Mouse (Mus musculus) neural tube, embryonic 15.5 days (tissue): ENCODE results near the gene Nfib. TPM values are rescaled to one million over a fixed set of nuclear protein-coding genes. Genes with fewer than 3 reads are reported as not detected.

Experiments
- ATAC-seq: fragments of 200-750 bp; cut with Nextera tagmentation; 2 replicates; pipeline ENCODE4 v1.8.0; 2017; ENCODE audit warnings: mild to moderate bottlenecking, moderate TSS enrichment, moderate library complexity; ENCODE audit not compliant: low FRiP score
- H3K27ac ChIP-seq: fragments of 300-500 bp; sonication (generic); replicated peaks from 2 replicates; pipeline ENCODE4 v1.5.1; 2015; ENCODE audit warnings: mild to moderate bottlenecking, inconsistent platforms
- H3K27me3 ChIP-seq: fragments of 300-500 bp; sonication (generic); replicated peaks from 2 replicates; pipeline ENCODE4 v1.6.1; 2015; ENCODE audit warnings: inconsistent platforms
- H3K36me3 ChIP-seq: fragments of 300-500 bp; sonication (generic); 2 replicates; pipeline ENCODE4 v1.6.1; 2015; ENCODE audit warnings: inconsistent platforms
- H3K4me1 ChIP-seq: fragments of 300-500 bp; sonication (generic); 2 replicates; pipeline ENCODE4 v1.6.1; 2015; ENCODE audit warnings: inconsistent platforms
- H3K4me2 ChIP-seq: fragments of 300-500 bp; sonication (generic); 2 replicates; pipeline ENCODE4 v1.6.1; 2015; ENCODE audit warnings: inconsistent platforms, mild to moderate bottlenecking, moderate library complexity
- H3K4me3 ChIP-seq: fragments of 300-500 bp; sonication (generic); replicated peaks from 2 replicates; pipeline ENCODE4 v1.5.1; 2015; ENCODE audit warnings: mild to moderate bottlenecking, inconsistent platforms
- H3K9ac ChIP-seq: fragments of 300-500 bp; sonication (generic); replicated peaks from 2 replicates; pipeline ENCODE4 v1.6.1; 2015; ENCODE audit warnings: mild to moderate bottlenecking, inconsistent platforms
- H3K9me3 ChIP-seq: fragments of 300-500 bp; sonication (generic); replicated peaks from 2 replicates; pipeline ENCODE4 v1.6.1; 2016; ENCODE audit warnings: inconsistent platforms
- WGBS: fragments of 180-500 bp; shearing (Covaris S2); methylation state at CpG from one replicate; pipeline ENCODE4 v1.1.7; 2015; ENCODE audit warnings: mixed read lengths; 5-methylcytosine and 5-hydroxymethylcytosine counted together
- polyA plus RNA-seq: library from polyadenylated mRNA; unstranded; fragments of >200 nt; fragmentation: Nextera tagmentation; extraction: Ambion mirVana; gene quantifications from 2 replicates; pipeline ENCODE4 v1.2.1, GENCODE M21; 2015

Nfib gene
- polyA plus RNA-seq, 1 experiment from 2014 or later: 58.4 TPM

- 0 out of 2 replicates have a peak overlapping the region, but pooled peaks have one; percentile 5 for H3K27ac ChIP-seq
- peaks cover 15% of the 10 kb centered on the region for H3K4me1 ChIP-seq
- H3K36me3 ChIP-seq: no peaks in the 10 kb centered on the region
- no peaks in the 10 kb centered on the region for H3K9me3 ChIP-seq
- no peak overlapping the region for H3K9ac ChIP-seq
- WGBS: 41% methylated on average over 3 of the region's 3 CpGs
- no peak for ATAC-seq
- H3K4me2 ChIP-seq: no peak overlapping the region
- no peak overlapping the region for H3K4me3 ChIP-seq
- H3K27me3 ChIP-seq: no peaks in the 10 kb centered on the region
Measured at GRCm38 (mm10) chr4:82338481-82338880, 367.1 kb downstream of the Nfib start.

GRCm38 (mm10) chr4:82336951-82337381, 368.6 kb downstream of the Nfib start:
- Histone ChIP-seq H3K9me3 (no peaks in the 10 kb centered on the region), H3K9ac (no peak overlapping the region), H3K4me2 (no peak overlapping the region), H3K27ac (no peak overlapping the region), H3K4me3 (no peak overlapping the region), H3K4me1 (peaks cover 15% of the 10 kb centered on the region), H3K27me3 (no peaks in the 10 kb centered on the region), H3K36me3 (no peaks in the 10 kb centered on the region)
- ATAC-seq: peak; percentile 70; the same call in 1 of the 2 replicates
- 39% methylated on average over 11 of the region's 11 CpGs for WGBS

GRCm38 (mm10) chr4:82335266-82335865, 370.2 kb downstream of the Nfib start:
- H3K4me2 ChIP-seq: no peak overlapping the region
- ATAC-seq: no peak
- no peaks in the 10 kb centered on the region for H3K27me3 ChIP-seq

GRCm38 (mm10) chr4:82333413-82333812, 372.1 kb downstream of the Nfib start:
- no peaks in the 10 kb centered on the region for H3K9me3 ChIP-seq
- H3K4me3 ChIP-seq: no peak overlapping the region
- H3K36me3 ChIP-seq: no peaks in the 10 kb centered on the region
- H3K27ac ChIP-seq: no peak overlapping the region
- no peak overlapping the region for H3K4me2 ChIP-seq
- 86% methylated on average over 3 of the region's 3 CpGs for WGBS
- H3K27me3 ChIP-seq: no peaks in the 10 kb centered on the region
- H3K9ac ChIP-seq: no peak overlapping the region
- H3K4me1 ChIP-seq: peaks cover 2% of the 10 kb centered on the region
- no peak for ATAC-seq

More at GRCm38 (mm10) chr4:82335266-82335865, 370.2 kb downstream of the Nfib start:
- Histone ChIP-seq H3K9ac (no peak overlapping the region), H3K27ac (no peak overlapping the region), H3K36me3 (no peaks in the 10 kb centered on the region), H3K9me3 (no peaks in the 10 kb centered on the region), H3K4me1 (peaks cover 9% of the 10 kb centered on the region), H3K4me3 (no peak overlapping the region)
- WGBS: 76% methylated on average over 4 of the region's 4 CpGs

- no peak overlapping the region for H3K4me3 ChIP-seq
- H3K4me2 ChIP-seq: no peak overlapping the region
- no peaks in the 10 kb centered on the region for H3K27me3 ChIP-seq
- H3K9me3 ChIP-seq: no peaks in the 10 kb centered on the region
- WGBS: 85% methylated on average over 4 of the region's 4 CpGs
- no peak overlapping the region for H3K9ac ChIP-seq
- peaks cover 4% of the 10 kb centered on the region; the same call in 1 of the 2 replicates for H3K4me1 ChIP-seq
- ATAC-seq: no peak
- no peaks in the 10 kb centered on the region for H3K36me3 ChIP-seq
- H3K27ac ChIP-seq: no peak overlapping the region
Measured at GRCm38 (mm10) chr4:82330095-82330494, 375.5 kb downstream of the Nfib start.

- 52% methylated on average over 3 of the region's 3 CpGs for WGBS
- no peak for ATAC-seq
- no peaks in the 10 kb centered on the region for H3K27me3 ChIP-seq
- H3K4me2 ChIP-seq: no peak overlapping the region
- H3K36me3 ChIP-seq: peaks cover 6% of the 10 kb centered on the region; the same call in 1 of the 2 replicates
- H3K9me3 ChIP-seq: no peaks in the 10 kb centered on the region
- no peak overlapping the region for H3K9ac ChIP-seq
- H3K27ac ChIP-seq: no peak overlapping the region
- no peak overlapping the region for H3K4me3 ChIP-seq
- H3K4me1 ChIP-seq: peaks cover 4% of the 10 kb centered on the region; the same call in 1 of the 2 replicates
Measured at GRCm38 (mm10) chr4:82326140-82326529, 379.4 kb downstream of the Nfib start.

GRCm38 (mm10) chr4:82325409-82326139, 380.0 kb downstream of the Nfib start:
- Histone ChIP-seq H3K9ac (no peak overlapping the region), H3K36me3 (peaks cover 6% of the 10 kb centered on the region; the same call in 1 of the 2 replicates), H3K27me3 (no peaks in the 10 kb centered on the region), H3K9me3 (no peaks in the 10 kb centered on the region), H3K4me1 (peaks cover 4% of the 10 kb centered on the region; the same call in 1 of the 2 replicates), H3K4me3 (no peak overlapping the region), H3K27ac (no peak overlapping the region), H3K4me2 (no peak overlapping the region)
- 67% methylated on average over 6 of the region's 6 CpGs for WGBS
- ATAC-seq: no peak

GRCm38 (mm10) chr4:82324977-82325376, 380.6 kb downstream of the Nfib start:
- ATAC-seq: no peak

GRCm38 (mm10) chr4:82321008-82321407, 384.5 kb downstream of the Nfib start:
- Histone ChIP-seq H3K27ac (no peak overlapping the region), H3K27me3 (no peaks in the 10 kb centered on the region), H3K9me3 (no peaks in the 10 kb centered on the region), H3K36me3 (peaks cover 6% of the 10 kb centered on the region; the same call in 1 of the 2 replicates), H3K4me2 (no peak overlapping the region), H3K4me1 (peaks cover 4% of the 10 kb centered on the region; the same call in 1 of the 2 replicates), H3K4me3 (no peak overlapping the region), H3K9ac (no peak overlapping the region)
- WGBS: 83% methylated on average over 4 of the region's 4 CpGs
- no peak for ATAC-seq

More at GRCm38 (mm10) chr4:82324977-82325376, 380.6 kb downstream of the Nfib start:
- Histone ChIP-seq H3K27me3 (no peaks in the 10 kb centered on the region), H3K4me3 (no peak overlapping the region), H3K9me3 (no peaks in the 10 kb centered on the region), H3K27ac (no peak overlapping the region), H3K4me1 (peaks cover 4% of the 10 kb centered on the region; the same call in 1 of the 2 replicates), H3K4me2 (no peak overlapping the region), H3K9ac (no peak overlapping the region), H3K36me3 (peaks cover 6% of the 10 kb centered on the region; the same call in 1 of the 2 replicates)
- WGBS: 76% methylated on average over 3 of the region's 3 CpGs

GRCm38 (mm10) chr4:82319388-82319787, 386.2 kb downstream of the Nfib start:
- H3K27ac ChIP-seq: no peak overlapping the region
- no peak for ATAC-seq
- no peak overlapping the region for H3K4me2 ChIP-seq
- no peaks in the 10 kb centered on the region for H3K27me3 ChIP-seq
- H3K9me3 ChIP-seq: no peaks in the 10 kb centered on the region
- no peaks in the 10 kb centered on the region for H3K4me1 ChIP-seq
- no peak overlapping the region for H3K9ac ChIP-seq
- no peak overlapping the region for H3K4me3 ChIP-seq
- H3K36me3 ChIP-seq: peaks cover 6% of the 10 kb centered on the region; the same call in 1 of the 2 replicates
- WGBS: 84% methylated on average over 7 of the region's 7 CpGs

GRCm38 (mm10) chr4:82316168-82316567, 389.4 kb downstream of the Nfib start:
- no peaks in the 10 kb centered on the region for H3K27me3 ChIP-seq
- no peaks in the 10 kb centered on the region for H3K9me3 ChIP-seq
- 73% methylated on average over 6 of the region's 6 CpGs for WGBS
- no peak overlapping the region for H3K4me2 ChIP-seq
- H3K9ac ChIP-seq: no peak overlapping the region
- H3K4me1 ChIP-seq: no peaks in the 10 kb centered on the region; the same call in 1 of the 2 replicates
- no peak for ATAC-seq
- H3K36me3 ChIP-seq: no peaks in the 10 kb centered on the region
- H3K4me3 ChIP-seq: no peak overlapping the region
- H3K27ac ChIP-seq: no peak overlapping the region

- no peaks in the 10 kb centered on the region for H3K36me3 ChIP-seq
- H3K9me3 ChIP-seq: no peaks in the 10 kb centered on the region
- 78% methylated on average over 2 of the region's 2 CpGs for WGBS
- H3K27ac ChIP-seq: no peak overlapping the region
- H3K4me2 ChIP-seq: no peak overlapping the region
- peaks cover 3% of the 10 kb centered on the region; the same call in 1 of the 2 replicates for H3K4me1 ChIP-seq
- no peaks in the 10 kb centered on the region for H3K27me3 ChIP-seq
- H3K4me3 ChIP-seq: no peak overlapping the region
- ATAC-seq: no peak
- H3K9ac ChIP-seq: no peak overlapping the region
Measured at GRCm38 (mm10) chr4:82315710-82316109, 389.8 kb downstream of the Nfib start.
